Mouse (Mus musculus) liver, postnatal 0 days (tissue): ENCODE data around the gene Scg3. TPM values are rescaled to one million over a fixed set of nuclear protein-coding genes. Genes with fewer than 3 reads are reported as not detected.

Experiments
- ATAC-seq: fragments of 200-750 bp; cut with Nextera tagmentation; 2 replicates; pipeline ENCODE4 v1.8.0; 2017; ENCODE audit warnings: mild to moderate bottlenecking, moderate library complexity
- DNase-seq: peaks from one replicate; pipeline ENCODE4 v3.0.0-alpha.2; 2016
- H3K27ac ChIP-seq: fragments of 300-500 bp; sonication (generic); 2 replicates; pipeline ENCODE4 v1.5.1; 2014; ENCODE audit warnings: antibody characterized with exemption, moderate library complexity, mild to moderate bottlenecking, low read depth
- H3K27me3 ChIP-seq: fragments of 300-500 bp; sonication (generic); 2 replicates; pipeline ENCODE4 v1.6.1; 2014; ENCODE audit warnings: low read length, control low read depth, mixed read lengths; ENCODE audit not compliant: insufficient read depth
- H3K36me3 ChIP-seq: fragments of 300-500 bp; sonication (generic); replicated peaks from 2 replicates; pipeline ENCODE4 v1.6.1; 2014; ENCODE audit warnings: mild to moderate bottlenecking, control low read depth, low read length, moderate library complexity, mixed read lengths; ENCODE audit not compliant: insufficient read depth
- H3K4me1 ChIP-seq: fragments of 300-500 bp; sonication (generic); 2 replicates; pipeline ENCODE4 v1.6.1; 2014; ENCODE audit warnings: antibody characterized with exemption, mild to moderate bottlenecking, control low read depth; ENCODE audit not compliant: insufficient read depth
- H3K4me2 ChIP-seq: fragments of 300-500 bp; sonication (generic); 2 replicates; pipeline ENCODE4 v1.6.1; 2014; ENCODE audit warnings: low read depth, mild to moderate bottlenecking, low read length, moderate library complexity, mixed read lengths
- H3K4me3 ChIP-seq: fragments of 300-500 bp; sonication (generic); 2 replicates; pipeline ENCODE4 v1.5.1; 2014; ENCODE audit warnings: low read depth, low read length
- H3K9ac ChIP-seq: fragments of 300-500 bp; sonication (generic); replicated peaks from 2 replicates; pipeline ENCODE4 v1.6.1; 2014; ENCODE audit warnings: mild to moderate bottlenecking, moderate library complexity
- H3K9me3 ChIP-seq: fragments of 300-500 bp; sonication (generic); 2 replicates; pipeline ENCODE4 v1.6.1; 2016; ENCODE audit warnings: mild to moderate bottlenecking, control low read depth, low read length, mixed read lengths
- CTCF ChIP-seq: sonication (generic); IDR thresholded peaks from 2 replicates; pipeline ENCODE4 v1.5.1; 2016; ENCODE audit warnings: antibody characterized with exemption, low read depth
- EP300 ChIP-seq: IDR thresholded peaks from 2 replicates; pipeline ENCODE4 v1.6.1; 2016; ENCODE audit warnings: antibody characterized with exemption, low read depth, mild to moderate bottlenecking
- WGBS: fragments of 180-500 bp; shearing (Covaris S2); extraction: QIAGEN DNeasy Blood & Tissue Kit; methylation state at CpG from one replicate; pipeline ENCODE4 v1.1.7; 2014; ENCODE audit not compliant: insufficient replicate concordance; 5-methylcytosine and 5-hydroxymethylcytosine counted together
- polyA plus RNA-seq: library from polyadenylated mRNA; unstranded; fragments of >200 nt; fragmentation: Nextera tagmentation; extraction: Ambion mirVana; gene quantifications from 2 replicates; pipeline ENCODE4 v1.2.1, GENCODE M21; 2015

Scg3 gene
- polyA plus RNA-seq, 1 experiment from 2014 or later, result not detected

DNA sequence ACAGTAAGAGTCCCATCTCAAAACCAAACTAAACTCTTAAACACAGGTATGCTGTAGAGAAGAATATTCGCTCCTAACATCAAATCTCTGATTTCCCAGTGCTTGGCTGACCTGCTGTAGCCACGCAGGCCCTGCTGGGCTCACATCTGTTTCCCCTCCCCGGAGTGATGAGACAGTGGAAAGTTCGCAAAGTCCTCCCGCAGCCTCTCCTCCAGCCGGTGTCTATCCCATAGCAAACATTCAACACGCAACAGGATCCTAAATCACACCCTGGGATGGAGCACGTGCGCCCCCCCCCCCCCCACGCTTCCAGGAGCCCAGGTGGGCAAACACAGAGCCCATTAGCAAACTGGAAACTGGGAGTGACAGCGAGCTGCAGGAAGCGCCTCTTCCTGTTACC lies 82.3 kb downstream of the Scg3 start:
- 11% methylated on average over 12 of the region's 12 CpGs for WGBS
- Histone ChIP-seq H3K4me1 (no peaks in the 10 kb centered on the region), H3K9me3 (no peaks in the 10 kb centered on the region), H3K4me2 (no peak overlapping the region), H3K9ac (no peak overlapping the region), H3K27me3 (0 out of 2 replicates have a peak, but pooled peaks cover 7% of the 10 kb centered on the region), H3K27ac (no peak overlapping the region), H3K4me3 (no peak overlapping the region), H3K36me3 (no peaks in the 10 kb centered on the region)
- no peak for DNase-seq
- no peak for TF ChIP-seq EP300
- no peak for TF ChIP-seq CTCF
- ATAC-seq, result no peak

DNA sequence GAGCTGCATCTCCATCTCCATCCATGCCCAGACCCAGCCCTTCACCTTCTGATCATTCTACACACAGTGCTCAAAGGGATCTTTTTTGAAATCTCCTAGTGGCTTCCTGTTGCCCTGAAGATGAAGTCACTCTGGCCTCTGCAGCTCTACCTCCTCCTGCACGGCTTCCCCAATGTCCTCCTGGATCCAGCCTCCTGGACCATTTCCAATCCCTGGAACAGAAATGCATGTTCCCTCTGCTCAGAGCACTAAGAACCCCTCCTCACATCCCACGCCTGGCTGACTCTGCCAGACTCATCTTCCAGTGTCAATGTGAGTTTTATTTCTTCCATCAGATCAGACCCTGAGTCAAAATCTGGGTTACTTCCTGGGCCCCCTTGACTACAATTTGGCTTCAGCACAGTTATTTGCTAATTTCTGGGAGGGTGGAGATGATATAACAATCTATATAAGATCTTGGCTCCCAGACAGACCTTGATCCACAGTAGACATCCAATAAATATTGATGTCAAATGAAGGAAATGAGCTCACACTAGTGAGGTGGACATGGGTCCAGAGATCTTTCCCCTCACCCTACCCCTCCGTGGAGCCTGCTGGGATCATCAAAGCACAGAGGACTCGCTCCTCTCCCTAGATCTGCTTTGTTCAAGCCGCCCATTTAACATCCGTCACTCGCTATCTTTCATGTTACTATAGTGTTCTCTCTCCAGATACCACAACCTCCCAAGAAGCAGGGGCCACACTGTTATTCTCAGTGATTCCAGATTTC lies 83.5 kb downstream of the Scg3 start:
- Histone ChIP-seq H3K9ac (no peak overlapping the region), H3K27me3 (0 out of 2 replicates have a peak, but pooled peaks cover 7% of the 10 kb centered on the region), H3K9me3 (no peaks in the 10 kb centered on the region), H3K4me3 (no peak overlapping the region), H3K27ac (no peak overlapping the region), H3K4me2 (no peak overlapping the region), H3K4me1 (no peaks in the 10 kb centered on the region), H3K36me3 (no peaks in the 10 kb centered on the region)
- 65% methylated on average over 7 of the region's 7 CpGs for WGBS
- TF ChIP-seq CTCF (no peak), EP300 (no peak)
- ATAC-seq (no peak), DNase-seq (no peak)

DNA sequence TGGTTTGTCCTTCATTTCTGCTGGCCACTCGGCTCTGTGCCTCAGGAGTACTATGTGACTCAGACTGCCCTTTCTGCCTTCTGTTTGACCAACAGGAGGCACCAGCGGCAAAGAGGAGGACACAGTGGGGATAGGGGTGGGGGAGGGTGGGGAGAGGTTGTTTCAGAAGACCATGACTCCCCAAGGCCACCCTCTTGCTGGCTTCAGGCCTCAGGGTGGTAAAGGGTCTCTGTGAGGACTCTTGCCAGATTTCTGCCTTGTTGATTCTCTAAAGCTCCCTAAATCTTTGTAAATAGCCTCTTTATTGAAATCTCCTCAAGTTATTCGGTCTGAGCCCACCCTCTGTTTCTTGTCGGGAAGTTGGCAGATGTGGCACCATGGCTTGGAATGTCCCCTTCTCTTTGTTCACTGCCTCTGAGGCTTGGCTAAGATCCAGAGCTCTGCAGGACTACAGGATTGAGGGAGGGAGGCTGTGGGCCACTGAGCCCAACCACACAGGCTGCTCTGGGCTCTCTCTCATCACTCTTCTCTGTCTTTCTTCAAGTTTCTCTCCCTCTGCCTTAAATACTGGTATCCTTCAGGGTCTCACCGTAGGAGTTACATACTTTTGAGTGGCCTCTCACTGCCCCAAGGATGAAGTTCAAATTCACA lies 84.5 kb downstream of the Scg3 start:
- H3K4me1 ChIP-seq, result no peaks in the 10 kb centered on the region
- WGBS, result 54% methylated on average over 5 of the region's 5 CpGs
- DNase-seq (no peak), ATAC-seq (no peak)
- H3K27ac ChIP-seq, result no peak overlapping the region
- 0 out of 2 replicates have a peak, but pooled peaks cover 7% of the 10 kb centered on the region for H3K27me3 ChIP-seq
- no peak overlapping the region for H3K4me3 ChIP-seq
- no peak for TF ChIP-seq CTCF
- TF ChIP-seq EP300, result no peak
- no peak overlapping the region for H3K9ac ChIP-seq
- no peaks in the 10 kb centered on the region for H3K9me3 ChIP-seq
- H3K4me2 ChIP-seq, result no peak overlapping the region
- no peaks in the 10 kb centered on the region for H3K36me3 ChIP-seq

DNA sequence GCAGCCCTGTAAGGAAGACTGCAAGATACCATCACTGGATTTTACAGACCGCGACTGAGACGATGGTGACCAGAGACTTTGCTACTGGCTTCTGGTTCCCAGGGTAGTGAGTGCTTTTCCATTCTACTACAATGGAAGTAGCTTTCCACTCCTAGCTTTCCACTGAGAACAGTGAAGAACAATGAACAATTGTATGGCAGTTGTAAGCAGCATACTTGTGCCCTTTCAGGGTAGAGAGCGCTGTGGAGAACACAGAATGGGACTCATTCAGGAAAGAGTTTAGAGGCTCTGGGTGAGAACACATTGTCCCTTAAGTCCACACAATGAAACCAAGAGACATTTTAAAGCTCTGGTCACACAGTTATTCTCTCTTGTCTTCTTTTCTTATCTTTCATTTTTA lies 86.3 kb downstream of the Scg3 start:
- no peak for TF ChIP-seq EP300
- H3K27me3 ChIP-seq, result 0 out of 2 replicates have a peak, but pooled peaks cover 7% of the 10 kb centered on the region
- no peaks in the 10 kb centered on the region for H3K36me3 ChIP-seq
- H3K4me3 ChIP-seq, result no peak overlapping the region
- ATAC-seq (no peak), DNase-seq (no peak)
- H3K9ac ChIP-seq, result no peak overlapping the region
- H3K27ac ChIP-seq, result no peak overlapping the region
- 68% methylated on average over 4 of the region's 4 CpGs for WGBS
- H3K4me1 ChIP-seq, result no peaks in the 10 kb centered on the region
- no peak overlapping the region for H3K4me2 ChIP-seq
- H3K9me3 ChIP-seq, result no peaks in the 10 kb centered on the region

DNA sequence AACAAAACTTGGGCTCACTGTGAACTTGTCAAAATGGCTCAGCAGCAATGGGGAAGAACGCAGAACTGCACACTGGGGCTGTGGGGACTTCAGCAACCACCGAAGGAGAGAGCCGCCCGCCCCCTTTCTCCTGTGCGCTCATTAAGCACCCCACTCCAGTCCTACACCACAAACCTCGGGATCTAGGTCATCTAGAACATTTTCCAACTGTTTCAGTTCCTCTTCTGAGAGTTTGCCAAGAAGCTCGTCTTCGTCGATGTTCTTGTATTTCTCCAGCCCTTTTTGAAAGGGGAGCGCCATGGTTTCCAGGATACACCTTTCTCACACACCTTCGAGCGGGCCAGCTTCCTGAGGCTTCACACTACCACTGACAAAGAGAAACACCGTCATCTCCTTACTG lies 86.8 kb downstream of the Scg3 start:
- WGBS, result 74% methylated on average over 13 of the region's 13 CpGs
- H3K4me1 ChIP-seq, result no peaks in the 10 kb centered on the region
- 0 out of 2 replicates have a peak, but pooled peaks cover 7% of the 10 kb centered on the region for H3K27me3 ChIP-seq
- no peak overlapping the region for H3K27ac ChIP-seq
- H3K9ac ChIP-seq, result no peak overlapping the region
- no peak overlapping the region for H3K4me3 ChIP-seq
- DNase-seq, result no peak
- H3K4me2 ChIP-seq, result no peak overlapping the region
- ATAC-seq, result no peak
- H3K36me3 ChIP-seq, result no peaks in the 10 kb centered on the region
- TF ChIP-seq CTCF, result no peak
- no peak for TF ChIP-seq EP300
- no peaks in the 10 kb centered on the region for H3K9me3 ChIP-seq

DNA sequence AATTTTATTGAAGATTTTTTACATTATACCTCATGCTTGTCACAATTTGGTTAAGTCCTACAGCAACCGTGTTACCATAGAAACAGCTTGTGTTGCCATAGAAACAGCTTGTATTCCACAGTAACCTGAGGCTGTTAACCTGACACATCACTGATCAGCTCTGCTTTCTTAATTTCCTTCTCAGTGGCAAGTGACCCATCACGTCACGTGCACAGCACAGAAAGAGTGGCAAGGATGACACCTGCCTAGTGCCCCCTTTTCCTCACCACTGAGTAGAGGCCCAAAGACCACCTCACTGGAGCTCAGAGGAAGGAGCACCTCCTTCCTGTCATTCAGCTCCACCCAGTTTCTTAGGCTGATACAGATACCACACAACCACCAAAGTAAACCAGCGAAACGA lies 90.4 kb downstream of the Scg3 start:
- H3K9ac ChIP-seq, result no peak overlapping the region
- ATAC-seq, result no peak
- no peaks in the 10 kb centered on the region for H3K9me3 ChIP-seq
- no peak overlapping the region for H3K27ac ChIP-seq
- H3K4me2 ChIP-seq, result no peak overlapping the region
- TF ChIP-seq EP300, result no peak
- no peak for TF ChIP-seq CTCF
- no peaks in the 10 kb centered on the region for H3K4me1 ChIP-seq
- H3K4me3 ChIP-seq, result no peak overlapping the region
- H3K36me3 ChIP-seq, result no peaks in the 10 kb centered on the region
- DNase-seq, result no peak
- 72% methylated on average over 5 of the region's 5 CpGs for WGBS
- H3K27me3 ChIP-seq, result no peaks in the 10 kb centered on the region

Other genes with a start within 250 kb of the Scg3 start
- gene Leo1, start 242.5 kb downstream of the Scg3 start, polyA plus RNA-seq, result 10.5 and 11.3 TPM in 2 replicates
- gene Tmod3, start 124.4 kb downstream of the Scg3 start, polyA plus RNA-seq, result 24.9 and 30.6 TPM in 2 replicates
- gene Tmod2, start 72.7 kb downstream of the Scg3 start, polyA plus RNA-seq, result 0.05 and 0.25 TPM in 2 replicates
- gene Lysmd2, start 58.3 kb downstream of the Scg3 start, polyA plus RNA-seq, result 3.9 TPM in 2 replicates
- 2.4 and 3.0 TPM in 2 replicates for gene Bmp5, start 91.3 kb upstream of the Scg3 start, polyA plus RNA-seq